Mouse (Mus musculus) brain, embryonic 14.5 days (tissue): ENCODE data around the gene Ttc21a.

Source experiments
- CTCF ChIP-seq: fragments of 200-500 bp; IDR thresholded peaks from 2 replicates; pipeline ENCODE4 v1.5.1; 2012; ENCODE audit warnings: inconsistent platforms, mild to moderate bottlenecking, moderate library complexity, borderline replicate concordance; ENCODE audit not compliant: insufficient read depth, insufficient read length; ENCODE audit errors: extremely low read depth
- POLR2A ChIP-seq: fragments of 200-500 bp; IDR thresholded peaks from 2 replicates; pipeline ENCODE4 v1.6.1; 2012; ENCODE audit warnings: mild to moderate bottlenecking, inconsistent platforms, borderline replicate concordance; ENCODE audit not compliant: poor library complexity, insufficient read depth, insufficient read length, severe bottlenecking; ENCODE audit errors: extremely low read depth

DNA sequence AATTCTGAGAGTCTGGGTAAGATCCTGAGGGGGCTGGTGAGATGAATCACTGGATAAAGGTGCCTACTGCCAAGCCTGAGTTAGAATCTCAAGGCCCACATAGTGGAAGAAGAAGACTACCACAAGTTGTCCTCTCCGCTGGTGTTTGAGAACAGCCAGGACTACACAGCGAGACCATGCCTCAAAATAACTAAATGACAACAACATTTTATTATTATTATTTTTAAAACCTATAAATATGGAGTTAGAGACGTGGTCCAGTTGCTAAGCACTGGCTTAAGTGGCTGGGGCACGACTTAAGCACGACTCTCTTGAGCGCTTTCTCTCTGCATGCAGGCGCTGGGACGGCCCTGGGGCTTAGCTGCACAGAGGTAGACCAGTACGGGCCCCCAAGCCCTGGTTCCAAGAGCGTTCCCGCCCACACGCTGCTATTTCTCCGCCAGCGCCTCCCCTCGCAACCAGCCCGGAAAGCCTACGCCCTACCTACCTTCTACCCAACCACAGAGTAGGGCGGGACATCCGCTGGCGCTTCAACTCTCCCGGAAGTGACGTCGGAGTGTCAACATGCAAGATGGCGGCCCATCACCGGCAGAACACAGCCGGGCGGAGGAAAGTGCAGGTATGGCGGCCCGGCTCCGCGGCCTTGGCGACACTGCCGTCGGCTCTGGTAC lies 42.9 kb upstream of the Ttc21a start, which contains the start of gene Wdr48:
- TF ChIP-seq CTCF (no peak), POLR2A (peak; percentile 65; the same call in 1 of the 2 replicates)
